Mouse (Mus musculus) G1E (cell line): ENCODE measurements around the gene Sptb.

Experiments
- CTCF ChIP-seq: IDR thresholded peaks from 2 replicates; pipeline ENCODE4 v1.5.1; 2012; ENCODE audit warnings: low read depth, low read length, inconsistent platforms, mixed read lengths
- GATA1 ChIP-seq: IDR thresholded peaks from 2 replicates; pipeline ENCODE4 v1.6.1; 2012; ENCODE audit warnings: borderline replicate concordance, low read length, inconsistent platforms, mixed read lengths
- GATA2 ChIP-seq: IDR thresholded peaks from 2 replicates; pipeline ENCODE4 v1.6.1; 2012; ENCODE audit warnings: low read depth, low read length, inconsistent platforms, borderline replicate concordance
- POLR2AphosphoS5 ChIP-seq: IDR thresholded peaks from 2 replicates; pipeline ENCODE4 v1.6.1; 2012; ENCODE audit warnings: low read depth, low read length, inconsistent platforms; ENCODE audit not compliant: insufficient replicate concordance
- TAL1 ChIP-seq: conservative IDR thresholded peaks from 2 replicates; pipeline ENCODE4 v1.6.1; 2012; ENCODE audit warnings: low read depth, low read length, inconsistent platforms, mixed read lengths

GRCm38 (mm10) chr12:76710351-76711100, at the start of gene Sptb:
- TF ChIP-seq CTCF (no peak), TAL1 (no peak), POLR2AphosphoS5 (peak; percentile 50; the same call in 1 of the 2 replicates), GATA1 (no peak), GATA2 (no peak)
